Mouse (Mus musculus) T-helper 1 cell (primary cell): ENCODE measurements around the gene Usp17la.
"Not testable (repeated sequence)": the region's sequence is repeated elsewhere in the genome, so short reads cannot be mapped to it uniquely, and the experiment has no call there.

Source experiments
- in situ Hi-C: fragments of 300-600 bp; cut with MboI, MseI; formaldehyde crosslinking; loops from one replicate; pipeline ENCODE4 v1.15.1; 2025; ENCODE audit warnings: high pct_unique_total_duplicates

The Usp17la gene

DNA sequence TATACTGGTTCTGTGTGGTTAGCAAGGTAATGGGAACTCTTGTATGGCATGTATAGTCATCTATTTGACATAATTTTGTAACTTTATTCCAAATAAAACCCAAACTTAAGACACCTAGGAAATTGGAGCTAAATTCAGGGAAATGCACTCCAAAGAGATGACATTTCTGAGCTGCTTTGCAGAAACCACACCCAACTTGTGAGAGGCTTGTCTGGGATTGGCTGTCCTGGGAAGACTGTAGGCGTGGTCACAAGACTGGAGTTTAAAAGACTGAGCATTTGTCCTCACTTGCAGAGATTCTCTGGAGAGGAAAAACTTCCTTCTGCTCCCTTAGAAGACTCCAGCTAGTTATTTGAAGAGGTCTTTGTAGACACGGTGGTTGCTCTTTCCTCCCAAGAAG is at the start of gene Usp17la:
Gene Usp17la (plus strand): TSS at position 301 of the 400 bp plus-strand sequence.
- in situ Hi-C loops, result not testable (repeated sequence)

DNA sequence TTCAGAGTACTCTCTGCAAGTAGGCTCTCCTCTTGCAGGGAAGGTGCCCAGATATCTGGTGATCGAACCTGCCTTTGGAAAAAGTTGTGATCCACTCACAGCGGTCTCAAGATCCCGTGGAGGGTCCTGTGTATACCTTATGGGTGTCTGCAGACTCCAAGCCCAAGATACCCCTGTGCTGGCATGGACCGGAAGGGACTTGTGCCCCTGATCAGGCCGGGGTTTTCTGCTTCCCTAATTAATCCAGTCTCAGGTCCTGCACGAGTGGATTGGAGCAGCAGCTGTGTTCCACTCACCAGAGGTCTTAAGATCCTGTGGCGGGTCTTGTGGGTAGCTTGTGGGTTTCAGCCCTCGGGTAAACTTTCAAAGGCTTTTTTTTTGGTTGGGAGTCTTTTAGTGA is 46.5 kb upstream of the Usp17la start:
- in situ Hi-C loops, result not testable (repeated sequence)

DNA sequence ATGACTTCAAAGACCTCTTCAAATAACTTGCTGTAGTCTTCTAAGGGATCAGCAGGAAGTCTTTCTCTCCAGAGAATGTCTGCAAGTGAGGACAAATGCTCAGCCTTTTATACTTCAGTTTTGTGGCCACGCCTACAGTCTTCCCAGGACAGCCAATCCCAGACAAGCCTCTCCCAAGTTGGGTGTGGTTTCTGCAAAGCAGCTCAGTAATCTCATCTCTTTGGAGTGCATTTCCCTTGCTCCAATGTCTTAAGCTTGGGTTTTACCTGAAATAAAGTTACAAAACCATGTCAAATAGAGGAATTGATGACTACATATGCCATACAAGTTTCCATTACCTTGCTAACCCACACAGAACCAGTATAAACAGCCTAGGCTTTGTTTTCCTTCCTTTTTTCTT is 14.3 kb upstream of the Usp17la start, which contains the start of gene Usp17lb:
Gene Usp17lb (minus strand): TSS at position 101 of the 400 bp plus-strand sequence.
- in situ Hi-C loops, result no loop called here

DNA sequence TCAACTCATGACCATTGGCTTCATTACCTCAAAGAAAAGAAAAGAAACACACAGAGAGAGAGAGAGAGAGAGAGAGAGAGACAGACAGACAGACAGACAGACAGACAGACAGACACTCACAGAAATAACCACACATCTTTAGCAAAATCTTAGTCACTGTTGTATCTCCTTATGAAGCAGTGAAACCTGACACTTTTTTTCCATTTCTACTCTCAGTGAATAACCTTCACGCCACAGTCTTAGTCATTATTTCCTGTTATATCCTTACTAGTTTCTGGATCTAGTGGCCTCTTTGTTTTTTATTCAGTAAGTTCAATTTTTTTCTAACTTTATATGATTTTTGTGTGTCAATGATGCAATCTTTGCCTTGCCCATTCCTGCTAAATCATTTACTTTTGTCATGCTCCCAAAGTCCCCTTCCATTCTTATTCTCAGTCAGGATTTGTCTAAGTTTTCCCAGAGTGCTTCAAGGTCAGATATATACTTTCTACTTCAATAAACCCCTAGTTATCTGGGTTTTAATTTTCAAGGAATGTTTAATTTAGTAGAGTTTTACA is 13.0 kb upstream of the Usp17la start:
- in situ Hi-C loops, result no loop called here

DNA sequence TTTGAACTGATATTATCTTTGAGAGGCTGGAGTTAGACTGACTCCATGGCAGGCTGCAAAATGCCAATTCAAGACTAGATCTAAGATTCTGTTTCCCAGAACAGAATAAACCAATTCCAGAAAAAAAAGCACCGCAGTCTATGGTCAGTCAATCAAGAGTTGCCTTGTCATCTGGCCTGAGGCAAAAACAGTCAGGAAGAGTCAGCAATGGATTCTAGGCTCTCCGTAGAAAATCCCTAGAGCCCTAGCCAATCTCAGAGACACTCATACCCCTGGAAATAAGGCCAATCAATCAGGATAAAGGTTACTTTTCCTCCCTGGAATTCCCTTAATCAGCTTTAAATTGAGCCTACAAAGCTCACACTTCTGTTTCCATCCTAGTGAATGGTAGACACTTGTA is 5.3 kb upstream of the Usp17la start:
- in situ Hi-C loops, result not testable (repeated sequence)

DNA sequence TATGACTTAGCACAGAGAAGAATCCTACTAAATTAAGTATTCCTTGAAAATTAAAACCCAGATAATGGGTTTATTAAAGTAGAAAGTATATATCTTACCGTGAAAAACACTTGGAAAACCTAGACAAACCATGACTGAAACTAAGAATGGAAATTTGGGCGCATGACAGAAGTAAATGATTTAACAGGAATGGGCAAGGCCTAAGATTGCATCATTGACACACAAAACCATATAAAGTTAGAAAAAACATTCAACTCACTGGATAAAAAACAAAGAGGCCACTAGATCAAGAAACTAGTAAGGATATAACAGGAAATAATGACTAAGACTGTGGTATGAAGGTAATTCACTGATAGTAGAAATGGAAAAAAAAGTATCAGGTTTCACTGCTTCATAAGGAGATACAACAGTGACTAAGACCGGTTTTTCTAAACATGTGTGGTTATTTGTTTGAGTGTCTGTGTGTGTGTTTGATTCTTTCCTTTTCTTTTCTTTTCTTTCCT is 1.5 kb upstream of the Usp17la start:
- in situ Hi-C loops, result no loop called here

DNA sequence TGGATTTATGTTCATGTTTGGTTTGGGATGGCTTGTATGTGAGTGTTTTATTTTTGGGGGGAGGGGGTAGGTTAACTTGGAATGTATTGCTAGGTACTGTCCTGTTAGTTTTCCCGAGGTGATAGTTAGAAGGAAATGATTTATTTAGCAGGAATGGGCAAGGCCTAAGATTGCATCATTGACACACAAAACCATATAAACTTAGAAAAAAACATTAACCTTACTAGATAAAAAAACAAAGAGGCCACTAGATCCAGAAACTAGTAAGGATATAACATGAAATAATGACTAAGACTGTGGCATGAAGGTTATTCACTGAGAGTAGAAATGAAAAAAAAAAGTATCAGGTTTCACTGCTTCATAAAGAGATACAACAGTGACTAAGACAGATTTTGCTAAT is 874 bp downstream of the Usp17la start:
- in situ Hi-C loops, result no loop called here

DNA sequence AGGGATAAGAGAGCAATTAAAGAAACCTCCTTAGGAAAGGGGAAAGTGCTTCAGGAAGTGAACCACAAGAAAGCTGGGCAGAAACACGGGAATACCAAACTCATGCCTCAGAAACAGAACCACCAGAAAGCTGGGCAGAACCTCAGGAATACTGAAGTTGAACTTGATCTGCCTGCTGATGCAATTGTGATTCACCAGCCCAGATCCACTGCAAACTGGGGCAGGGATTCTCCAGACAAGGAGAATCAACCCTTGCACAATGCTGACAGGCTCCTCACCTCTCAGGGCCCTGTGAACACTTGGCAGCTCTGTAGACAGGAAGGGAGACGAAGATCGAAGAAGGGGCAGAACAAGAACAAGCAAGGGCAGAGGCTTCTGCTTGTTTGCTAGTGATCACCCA is 4.6 kb downstream of the Usp17la start:
- in situ Hi-C loops, result no loop called here

DNA sequence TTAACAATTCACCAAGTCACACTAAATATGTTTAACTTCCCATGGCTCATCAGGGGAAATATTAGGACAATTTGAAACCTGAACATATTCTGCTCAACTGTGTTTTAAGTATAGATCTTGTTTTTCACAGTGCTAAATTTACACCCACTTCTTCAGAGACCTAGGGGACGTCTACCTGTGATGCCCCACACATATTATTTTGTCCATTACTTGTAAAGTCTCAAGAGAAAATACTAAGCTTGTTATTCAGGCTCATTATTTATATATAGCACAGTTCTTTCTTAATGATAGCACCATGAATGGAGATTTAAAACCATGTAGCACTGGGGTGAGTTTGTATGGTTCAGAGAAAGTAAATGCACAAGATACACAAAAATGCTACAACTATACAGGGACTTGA is 20.9 kb downstream of the Usp17la start, which contains the start of gene Olfr665:
Gene Olfr665 (plus strand): TSS at position 301 of the 400 bp plus-strand sequence.
- in situ Hi-C loops, result no loop called here

DNA sequence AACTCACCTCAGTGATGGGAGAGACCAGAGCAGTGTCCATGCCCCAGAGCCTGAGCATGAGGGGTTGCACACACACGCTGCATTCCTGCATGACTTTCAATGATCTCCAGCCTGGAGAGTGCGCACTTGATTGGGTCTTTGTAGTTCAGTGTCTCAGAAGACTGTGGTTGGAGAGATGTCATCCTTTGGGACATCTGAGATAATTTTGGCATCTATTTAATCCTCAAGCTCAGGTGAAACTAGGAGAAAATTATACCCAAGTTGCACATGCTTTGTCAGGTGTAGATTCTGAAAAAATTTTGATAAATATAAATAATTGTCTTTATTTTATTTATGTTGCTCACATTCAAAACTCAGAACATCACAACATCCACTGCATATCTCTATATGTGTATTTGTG is 39.0 kb downstream of the Usp17la start, which contains the start of gene Olfr666:
Gene Olfr666 (minus strand): TSS at position 101 of the 400 bp plus-strand sequence.
- in situ Hi-C loops, result no loop called here
